23 mouse cellular contexts compared by ENCODE assay signal in genomic region chr5:29925527-29925926, GRCm38 (mm10).
DNase-seq lines count a peak whose midpoint lies in the region; ATAC-seq lines count a peak whose summit lies in the region.
"Had no signal": no experiment of that assay in that cellular context is flagged by ENCODE, and none has a peak within 500 bp of the region (broad histone marks: within the 10 kb centered on the region; RNA-seq: fewer than 3 reads in every experiment).

No protein-coding gene starts in this region.

- H3K27me3 ChIP-seq in liver, embryonic 13.5 days = no peaks in the 10 kb centered on the region
- no peaks in the 10 kb centered on the region for H3K27me3 ChIP-seq in hindbrain, embryonic 14.5 days (ENCODE audit: control insufficient read depth, insufficient read depth, low read length)
- H3K27me3 ChIP-seq: embryonic facial prominence, embryonic 12.5 days; forebrain, embryonic 15.5 days; limb, embryonic 12.5 days; lung, embryonic 15.5 days; midbrain, embryonic 12.5 days had no signal

- H3K27ac ChIP-seq in liver, embryonic 13.5 days = no peak overlapping the region
- no peak overlapping the region for H3K27ac ChIP-seq in hindbrain, embryonic 14.5 days
- H3K27ac ChIP-seq: embryonic facial prominence, embryonic 12.5 days; forebrain, embryonic 15.5 days; hindbrain, embryonic 10.5 days; kidney, postnatal 0 days; limb, embryonic 12.5 days; lung, embryonic 15.5 days; midbrain, embryonic 12.5 days had no signal

- peaks cover 19% of the 10 kb centered on the region for H3K4me1 ChIP-seq in liver, embryonic 13.5 days (replicated peaks)
- no peaks in the 10 kb centered on the region for H3K4me1 ChIP-seq in hindbrain, embryonic 14.5 days (replicated peaks; ENCODE audit: control insufficient read depth, insufficient read depth, low read length)
- H3K4me1 ChIP-seq: embryonic facial prominence, embryonic 12.5 days; forebrain, embryonic 15.5 days; hindbrain, embryonic 10.5 days; limb, embryonic 12.5 days; lung, embryonic 15.5 days; midbrain, embryonic 12.5 days had no signal

- 16% methylated on average over 2 of the region's 2 CpGs for WGBS in liver, embryonic 13.5 days (ENCODE audit: insufficient replicate concordance)
- 88% methylated on average over 2 of the region's 2 CpGs for WGBS in hindbrain, embryonic 14.5 days

- H3K4me2 ChIP-seq in liver, embryonic 13.5 days = 0 out of 2 replicates have a peak overlapping the region, but pooled peaks have one; percentile 17
- no peak overlapping the region for H3K4me2 ChIP-seq in hindbrain, embryonic 14.5 days (replicated peaks)
- H3K4me2 ChIP-seq: embryonic facial prominence, embryonic 12.5 days; forebrain, embryonic 15.5 days; limb, embryonic 12.5 days; lung, embryonic 15.5 days; midbrain, embryonic 12.5 days had no signal

- no peaks in the 10 kb centered on the region; the same call in 1 of the 2 replicates for H3K9me3 ChIP-seq in liver, embryonic 13.5 days (replicated peaks)
- H3K9me3 ChIP-seq in hindbrain, embryonic 14.5 days (ENCODE audit: control insufficient read depth, low read length) = no peaks in the 10 kb centered on the region
- H3K9me3 ChIP-seq: embryonic facial prominence, embryonic 12.5 days; forebrain, embryonic 15.5 days; hindbrain, embryonic 10.5 days; lung, embryonic 15.5 days; midbrain, embryonic 12.5 days had no signal

- H3K4me3 ChIP-seq in liver, embryonic 13.5 days (replicated peaks) = no peak overlapping the region
- H3K4me3 ChIP-seq in hindbrain, embryonic 14.5 days (replicated peaks; ENCODE audit: low read length) = no peak overlapping the region
- H3K4me3 ChIP-seq: embryonic facial prominence, embryonic 12.5 days; erythroblast, embryonic 14.5 days; forebrain, embryonic 15.5 days; hindbrain, embryonic 10.5 days; limb, embryonic 12.5 days; lung, embryonic 15.5 days; midbrain, embryonic 12.5 days had no signal

- DNase-seq in adrenal gland, adult (ENCODE audit: inconsistent age in 2 of 2, low spot score in 1 of 2) = peak; percentile 35 to 81
- no peak for DNase-seq in adrenal gland, postnatal 4 days (ENCODE audit: low spot score in 2 of 2)
- peak; percentile 36 for DNase-seq in c-Kit-positive CD71-positive TER-119-negative erythroid progenitor cells, embryonic 14.5 days (ENCODE audit: low read depth)
- peak; percentile 32 for DNase-seq in liver, embryonic 13.5 days
- no peak for DNase-seq in hindbrain, embryonic 14.5 days (ENCODE audit: low spot score)
- no peak for DNase-seq in left cerebral cortex, adult 8-10 months (ENCODE audit: low spot score in 2 of 2)
- DNase-seq: cerebellum, adult 2 months; gastrocnemius, postnatal 25 days; lung, postnatal 4 days; right cerebral cortex, postnatal 14 days; thymus, postnatal 36 days had no signal

- ATAC-seq in liver, embryonic 13.5 days (ENCODE audit: low read depth) = peak; percentile 89
- peak; percentile 89 for ATAC-seq in megakaryocyte-erythroid progenitor cell, adult 5-6 weeks (replicated peaks; ENCODE audit: low FRiP score, low TSS enrichment, poor library complexity, severe bottlenecking)
- no peak for ATAC-seq in hindbrain, embryonic 14.5 days (ENCODE audit: low FRiP score)
- no peak for ATAC-seq in monocyte, adult 5-6 weeks (replicated peaks; ENCODE audit: insufficient number of reproducible peaks, low FRiP score, low TSS enrichment, poor library complexity, severe bottlenecking)
- ATAC-seq: activated CD4-positive, CD25-positive, alpha-beta regulatory T cell, adult 4 months; CD4-positive, CD25-positive, alpha-beta regulatory T cell, adult 4 months; forebrain, embryonic 15.5 days had no signal

- no peaks in the 10 kb centered on the region for H3K36me3 ChIP-seq in liver, embryonic 13.5 days
- no peaks in the 10 kb centered on the region for H3K36me3 ChIP-seq in hindbrain, embryonic 14.5 days (replicated peaks; ENCODE audit: control insufficient read depth, insufficient read depth)
- H3K36me3 ChIP-seq: embryonic facial prominence, embryonic 12.5 days; forebrain, embryonic 15.5 days; hindbrain, embryonic 10.5 days; limb, embryonic 12.5 days; lung, embryonic 15.5 days; midbrain, embryonic 12.5 days had no signal

- H3K9ac ChIP-seq in liver, embryonic 13.5 days = no peak overlapping the region
- H3K9ac ChIP-seq in hindbrain, embryonic 14.5 days = no peak overlapping the region
- H3K9ac ChIP-seq: embryonic facial prominence, embryonic 12.5 days; forebrain, embryonic 15.5 days; limb, embryonic 12.5 days; lung, embryonic 15.5 days; midbrain, embryonic 12.5 days had no signal

Comparison
In these comparisons a context has a peak if more than half of its experiments do, and no peak if none do; other contexts are left out.
1. DNase-seq: peak in adrenal gland, adult (2 of 2), c-Kit-positive CD71-positive TER-119-negative erythroid progenitor cells, embryonic 14.5 days (single experiment) and liver, embryonic 13.5 days (single experiment); none in adrenal gland, postnatal 4 days (0 of 2), hindbrain, embryonic 14.5 days (single experiment) and left cerebral cortex, adult 8-10 months (0 of 2).
2. ATAC-seq: peak in liver, embryonic 13.5 days (single experiment) and megakaryocyte-erythroid progenitor cell, adult 5-6 weeks (single experiment); none in hindbrain, embryonic 14.5 days (single experiment) and monocyte, adult 5-6 weeks (single experiment).